ENCODE assay signal across 7 mouse cellular contexts in the genomic region with DNA sequence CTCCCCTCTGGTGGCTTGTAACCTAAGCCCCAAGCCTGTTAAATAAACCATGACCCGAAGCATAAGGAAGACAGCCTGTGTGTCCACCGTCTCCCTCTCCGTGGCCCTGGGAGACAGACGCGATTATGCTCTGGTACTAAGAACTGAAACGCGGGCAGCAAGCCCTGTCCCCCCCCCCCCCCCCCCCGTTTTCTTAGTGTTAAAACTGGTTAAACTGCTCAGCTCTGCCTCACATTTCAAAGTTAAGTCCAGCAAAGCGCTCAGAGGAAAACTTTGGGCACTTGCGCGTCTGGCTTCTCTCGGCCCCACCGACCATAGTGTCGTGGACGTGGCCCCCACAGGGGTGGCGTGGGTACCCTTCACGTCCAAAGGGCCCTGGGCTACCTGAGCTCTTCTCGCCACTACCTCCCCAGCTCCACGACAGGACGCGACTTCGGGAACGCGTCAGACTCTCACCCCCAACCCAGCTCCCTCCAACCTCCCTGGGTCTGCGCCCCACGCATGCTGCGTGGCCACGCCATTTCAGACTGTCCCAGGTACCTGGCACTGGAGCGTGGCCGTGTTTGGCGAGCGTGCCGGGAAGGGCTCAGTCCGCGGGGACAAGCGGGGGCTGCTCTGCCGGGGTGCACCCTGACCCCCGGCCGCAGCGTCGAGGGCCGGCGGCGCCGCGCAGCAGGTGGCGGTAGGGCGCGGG. TPM values are rescaled to one million over a fixed set of nuclear protein-coding genes. Genes with fewer than 3 reads are reported as not detected.
DNase-seq lines count a peak whose midpoint lies in the region; ATAC-seq lines count a peak whose summit lies in the region.

No protein-coding gene starts in this region.

- H3K27ac ChIP-seq in forebrain, embryonic 16.5 days (ENCODE audit: low read length): no peak overlapping the region
- H3K27ac ChIP-seq in liver, embryonic 16.5 days (ENCODE audit: low read length): no peak overlapping the region

- peak overlapping the region; percentile 63 for H3K9ac ChIP-seq in forebrain, embryonic 16.5 days (replicated peaks; ENCODE audit: low read depth, low read length)
- H3K9ac ChIP-seq in liver, embryonic 16.5 days (ENCODE audit: low read depth, low read length): no peak overlapping the region

- H3K4me1 ChIP-seq in forebrain, embryonic 16.5 days (replicated peaks; ENCODE audit: control insufficient read depth, insufficient read depth, low read length): peaks cover 8% of the 10 kb centered on the region
- no peaks in the 10 kb centered on the region; the same call in 1 of the 2 replicates for H3K4me1 ChIP-seq in liver, embryonic 16.5 days (ENCODE audit: control insufficient read depth, low read depth, low read length)

- no peaks in the 10 kb centered on the region for H3K9me3 ChIP-seq in forebrain, embryonic 16.5 days (ENCODE audit: control insufficient read depth, low read length)
- no peaks in the 10 kb centered on the region for H3K9me3 ChIP-seq in liver, embryonic 16.5 days (replicated peaks; ENCODE audit: control insufficient read depth, low read length)

- ATAC-seq in forebrain, embryonic 16.5 days: peak; percentile 68
- ATAC-seq in liver, embryonic 16.5 days (ENCODE audit: low read depth): no peak
- ATAC-seq in activated CD4-positive, CD25-positive, alpha-beta regulatory T cell, adult 4 months: no peak

- peak overlapping the region; percentile 90 for H3K4me2 ChIP-seq in forebrain, embryonic 16.5 days (ENCODE audit: low read length)
- peak overlapping the region; percentile 70 for H3K4me2 ChIP-seq in liver, embryonic 16.5 days (ENCODE audit: low read depth, low read length)

- peaks cover 15% of the 10 kb centered on the region for H3K27me3 ChIP-seq in forebrain, embryonic 16.5 days (replicated peaks; ENCODE audit: control insufficient read depth, insufficient read depth, low read length)
- peaks cover 33% of the 10 kb centered on the region for H3K27me3 ChIP-seq in liver, embryonic 16.5 days (ENCODE audit: control insufficient read depth, insufficient read depth, low read depth, low read length)

- peak; percentile 8 for DNase-seq in layer of hippocampus, adult 9-11 months
- no peak for DNase-seq in layer of hippocampus, adult 18-20 months (ENCODE audit: low spot score in 2 of 2)
- DNase-seq in cerebellum, adult 9-10 months: peak; percentile 56
- DNase-seq in spleen, adult 18-20 months: no peak

- H3K36me3 ChIP-seq in forebrain, embryonic 16.5 days (ENCODE audit: control insufficient read depth, insufficient read depth): no peaks in the 10 kb centered on the region
- no peaks in the 10 kb centered on the region for H3K36me3 ChIP-seq in liver, embryonic 16.5 days (ENCODE audit: control insufficient read depth, insufficient read depth)

- peak overlapping the region; percentile 58 for H3K4me3 ChIP-seq in forebrain, embryonic 16.5 days (replicated peaks; ENCODE audit: low read length)
- peak overlapping the region; percentile 55 for H3K4me3 ChIP-seq in liver, embryonic 16.5 days (ENCODE audit: low read depth, low read length)

- 3% methylated on average over 46 of the region's 49 CpGs for WGBS in forebrain, embryonic 16.5 days
- 7% methylated on average over 49 of the region's 49 CpGs for WGBS in liver, embryonic 16.5 days (ENCODE audit: insufficient replicate concordance)

RNA-seq across cellular contexts. Expression of gene 2010300C02Rik, which starts 0.7 kb away (rescaled TPM):
- 100 to 1,000 TPM; 382 to 423 TPM for total RNA-seq in layer of hippocampus, adult 18-20 months (2021)
- 2.6 and 3.5 TPM in 2 replicates for polyA plus RNA-seq in forebrain, embryonic 16.5 days (2015; fragmentation: Nextera tagmentation; extraction: Ambion mirVana)
- 0.23 and 0.42 TPM in 2 replicates for polyA plus RNA-seq in liver, embryonic 16.5 days (2015; fragmentation: Nextera tagmentation; extraction: Ambion mirVana)
- under 1 TPM; 0.55 to 0.78 TPM for polyA plus RNA-seq in activated CD4-positive, CD25-positive, alpha-beta regulatory T cell, adult 4 months (2017; shearing (Covaris generic))

Comparison
In these comparisons a context has a peak if more than half of its experiments do, and no peak if none do; other contexts are left out.
1. DNase-seq: peak in layer of hippocampus, adult 9-11 months (single experiment) and cerebellum, adult 9-10 months (single experiment); none in layer of hippocampus, adult 18-20 months (0 of 2) and spleen, adult 18-20 months (0 of 2).